20 mouse cellular contexts compared by ENCODE assay signal in genomic region chr4:55586212-55586611, GRCm38 (mm10). TPM values are rescaled to one million over a fixed set of nuclear protein-coding genes. Genes with fewer than 3 reads are reported as not detected.
DNase-seq lines count a peak whose midpoint lies in the region; ATAC-seq and TF ChIP-seq lines count a peak whose summit lies in the region.
"Had no signal": no experiment of that assay in that cellular context is flagged by ENCODE, and none has a peak within 500 bp of the region (broad histone marks: within the 10 kb centered on the region; RNA-seq: fewer than 3 reads in every experiment).

No protein-coding gene starts in this region.

- dilution Hi-C loops in CH12.LX (cut with MboI; ENCODE audit: extremely low pct_ligation_motif_present, extremely low pct_unique_long_range_greater_than_20kb, low sequenced_read_pairs) = no loop called here

- in situ Hi-C loops in CH12.LX (cut with MboI; ENCODE audit: low pct_ligation_motif_present, low pct_unique_long_range_greater_than_20kb, low sequenced_read_pairs) = no loop called here

- intact Hi-C loops in left cerebral cortex, adult 2 months (cut with DNase I) = no loop called here

- TF ChIP-seq POLR2A in CH12.LX (IDR thresholded peaks at IDR 0.05; ENCODE audit: low read depth, low read length) = no peak

- no peaks in the 10 kb centered on the region for H3K79me2 ChIP-seq in CH12.LX (replicated peaks; ENCODE audit: control insufficient read depth, extremely low read depth, insufficient read depth, poor library complexity, severe bottlenecking)

- peak overlapping the region; percentile 67 for H3K4me2 ChIP-seq in CH12.LX (ENCODE audit: insufficient read depth, low read depth, poor library complexity, severe bottlenecking)
- no peak overlapping the region for H3K4me2 ChIP-seq in heart, embryonic 11.5 days
- H3K4me2 ChIP-seq: embryonic facial prominence, embryonic 12.5 days; forebrain, embryonic 12.5 days; heart, embryonic 13.5 days; hindbrain, embryonic 12.5 days had no signal

- H3K27ac ChIP-seq in CH12.LX (ENCODE audit: insufficient read depth, low read depth) = no peak overlapping the region
- no peak overlapping the region for H3K27ac ChIP-seq in heart, embryonic 11.5 days (ENCODE audit: low read depth, low read length)
- no peak overlapping the region for H3K27ac ChIP-seq in left cerebral cortex, adult 2 months
- H3K27ac ChIP-seq: embryonic facial prominence, embryonic 12.5 days; forebrain, embryonic 12.5 days; heart, embryonic 13.5 days; hindbrain, embryonic 12.5 days; hindbrain, postnatal 0 days had no signal

- H3K9me3 ChIP-seq in CH12.LX (replicated peaks; ENCODE audit: low read length) = no peaks in the 10 kb centered on the region
- no peaks in the 10 kb centered on the region for H3K9me3 ChIP-seq in heart, embryonic 11.5 days (replicated peaks; ENCODE audit: control insufficient read depth, low read length)
- H3K9me3 ChIP-seq: embryonic facial prominence, embryonic 12.5 days; forebrain, embryonic 12.5 days; heart, embryonic 13.5 days; hindbrain, embryonic 12.5 days had no signal

- 74% methylated on average over 3 of the region's 3 CpGs for WGBS in heart, embryonic 11.5 days (ENCODE audit: insufficient replicate concordance)

- peak; percentile 40 for DNase-seq in 3134 (ENCODE audit: extremely low read depth, insufficient read length, low spot score)
- DNase-seq in CH12.LX (ENCODE audit: extremely low read depth) = peak; percentile 82
- DNase-seq in splenic B cell, adult 2 months (ENCODE audit: low read depth, low spot score) = peak; percentile 4
- no peak for DNase-seq in left cerebral cortex, adult 2 months (ENCODE audit: extremely low spot score in 1 of 2, low spot score in 2 of 2)
- DNase-seq: adrenal gland, postnatal 10 days; cerebellum, adult 2 months; cerebellum, postnatal 10 days; embryo, embryonic 11 days; gastrocnemius, postnatal 10 days; heart, postnatal 36 days had no signal

- H3K4me3 ChIP-seq in CH12.LX (replicated peaks in 1 of 3; ENCODE audit: low read depth in 2 of 3, low read length in 2 of 3, poor library complexity in 1 of 3) = no peak overlapping the region
- H3K4me3 ChIP-seq in heart, embryonic 11.5 days (ENCODE audit: low read depth, low read length) = no peak overlapping the region
- no peak overlapping the region for H3K4me3 ChIP-seq in left cerebral cortex, adult 2 months
- H3K4me3 ChIP-seq: embryonic facial prominence, embryonic 12.5 days; forebrain, embryonic 12.5 days; heart, embryonic 13.5 days; hindbrain, embryonic 12.5 days had no signal

- no peak; the same call in 1 of the 2 replicates for TF ChIP-seq RAD21 in CH12.LX (IDR thresholded peaks at IDR 0.05; ENCODE audit: low read depth, low read length)

- H3K27me3 ChIP-seq in CH12.LX (replicated peaks) = no peaks in the 10 kb centered on the region
- H3K27me3 ChIP-seq in splenic B cell, adult 2 months (ENCODE audit: control insufficient read depth, insufficient read depth, low read length, poor library complexity, severe bottlenecking) = no peaks in the 10 kb centered on the region
- H3K27me3 ChIP-seq in heart, embryonic 11.5 days (ENCODE audit: control insufficient read depth, insufficient read depth, low read length) = no peaks in the 10 kb centered on the region
- H3K27me3 ChIP-seq: embryonic facial prominence, embryonic 12.5 days; forebrain, embryonic 12.5 days; heart, embryonic 13.5 days; hindbrain, embryonic 12.5 days had no signal

- peak; percentile 75 for TF ChIP-seq EP300 in CH12.LX (IDR thresholded peaks at IDR 0.05; ENCODE audit: low read length)

- no peak; a peak in 1 of 4 replicates for TF ChIP-seq CTCF in CH12.LX (conservative IDR thresholded peaks at IDR 0.05 in 1 of 2, IDR thresholded peaks at IDR 0.05 in 1 of 2; ENCODE audit: low read depth in 2 of 2, low read length in 2 of 2)
- TF ChIP-seq CTCF in left cerebral cortex, adult 2 months (IDR thresholded peaks at IDR 0.05) = no peak

- ATAC-seq in granulocyte monocyte progenitor cell, adult 5-6 weeks (replicated peaks; ENCODE audit: poor library complexity, severe bottlenecking) = peak; percentile 79
- no peak for ATAC-seq in heart, embryonic 11.5 days (replicated peaks; ENCODE audit: insufficient number of reproducible peaks, low FRiP score, low TSS enrichment)
- ATAC-seq: CD4-positive, CD25-positive, alpha-beta regulatory T cell, adult 4 months; forebrain, embryonic 16.5 days; hindbrain, postnatal 0 days had no signal

- H3K4me1 ChIP-seq in CH12.LX (ENCODE audit: control insufficient read depth in 1 of 2, insufficient read depth in 2 of 2) = peaks cover 10 to 24% of the 10 kb centered on the region in 2 experiments; a peak in 3 of 4 replicates
- no peaks in the 10 kb centered on the region for H3K4me1 ChIP-seq in heart, embryonic 11.5 days (ENCODE audit: control insufficient read depth, insufficient read depth, low read length)
- H3K4me1 ChIP-seq: embryonic facial prominence, embryonic 12.5 days; forebrain, embryonic 12.5 days; heart, embryonic 13.5 days; hindbrain, embryonic 12.5 days had no signal

- no peaks in the 10 kb centered on the region for H3K36me3 ChIP-seq in CH12.LX (replicated peaks in 1 of 2; ENCODE audit: control insufficient read depth in 1 of 2, insufficient read depth in 1 of 2, low read length in 1 of 2)
- H3K36me3 ChIP-seq in splenic B cell, adult 2 months (ENCODE audit: control insufficient read depth, insufficient read depth, low read length, poor library complexity, severe bottlenecking) = no peaks in the 10 kb centered on the region
- no peaks in the 10 kb centered on the region for H3K36me3 ChIP-seq in heart, embryonic 11.5 days (ENCODE audit: control insufficient read depth, insufficient read depth, low read length)
- H3K36me3 ChIP-seq: embryonic facial prominence, embryonic 12.5 days; forebrain, embryonic 12.5 days; heart, embryonic 13.5 days; hindbrain, embryonic 12.5 days had no signal

- no peak overlapping the region for H3K9ac ChIP-seq in CH12.LX (ENCODE audit: insufficient read depth, low read depth)
- no peak overlapping the region for H3K9ac ChIP-seq in heart, embryonic 11.5 days (ENCODE audit: low read depth, low read length)
- H3K9ac ChIP-seq: embryonic facial prominence, embryonic 12.5 days; forebrain, embryonic 12.5 days; heart, embryonic 13.5 days; hindbrain, embryonic 12.5 days had no signal

TF ChIP-seq in CH12.LX, 34 proteins besides CTCF, POLR2A, EP300 and RAD21:
- TF ChIP-seq MYC (IDR thresholded peaks at IDR 0.05; ENCODE audit: low read depth, low read length) (no peak), MAFK (IDR thresholded peaks at IDR 0.05; ENCODE audit: insufficient replicate concordance, low read length) (0 out of 2 replicates have a peak, but pooled peaks have one; percentile 30), IRF4 (IDR thresholded peaks at IDR 0.05; ENCODE audit: low read depth, low read length) (peak; percentile 83), CHD2 (IDR thresholded peaks at IDR 0.05; ENCODE audit: low read length) (peak; percentile 34), NELFE (IDR thresholded peaks at IDR 0.05; ENCODE audit: low read depth, low read length) (no peak), MEF2A (IDR thresholded peaks at IDR 0.05; ENCODE audit: borderline replicate concordance, low read depth, low read length) (peak; percentile 35; the same call in 1 of the 2 replicates), BHLHE40 (IDR thresholded peaks at IDR 0.05; ENCODE audit: low read depth, low read length) (peak; percentile 76), ETS1 (conservative IDR thresholded peaks at IDR 0.05; ENCODE audit: low read depth, low read length) (peak; percentile 88), JUN (IDR thresholded peaks at IDR 0.05; ENCODE audit: insufficient read depth, low read depth, low read length) (no peak; the same call in 1 of the 2 replicates), TCF12 (IDR thresholded peaks at IDR 0.05; ENCODE audit: low read depth, low read length) (peak; percentile 66), ZKSCAN1 (IDR thresholded peaks at IDR 0.05; ENCODE audit: borderline replicate concordance, low read depth, low read length) (no peak), SIN3A (IDR thresholded peaks at IDR 0.05; ENCODE audit: low read length) (no peak)

RNA-seq across cellular contexts. Expression of gene Klf4, which starts 53.9 kb away (rescaled TPM):
- total RNA-seq in CH12.LX (2012; rRNA removed) (0.38 and 0.51 TPM in 2 replicates), CH12.LX (2014; rRNA removed) (0.81 and 1.3 TPM in 2 replicates)
- polyA plus RNA-seq in CH12.LX (2012; ENCODE audit: insufficient read length, low read depth) = 2.2 and 2.9 TPM in 2 replicates
- total RNA-seq in granulocyte monocyte progenitor cell, adult 5-6 weeks (2014; fragmentation: Nextera tagmentation) = 14.6 and 15.8 TPM in 2 replicates
- 5.4 and 11.2 TPM in 2 replicates for total RNA-seq in granulocyte monocyte progenitor cell, adult 5-6 weeks (2017)
- 3.3 and 4.0 TPM in 2 replicates for polyA plus RNA-seq in heart, embryonic 11.5 days (2014; fragmentation: Nextera tagmentation; extraction: Ambion mirVana)
- total RNA-seq in left cerebral cortex, adult 2 months (2021) = 10 to 100 TPM in 1 of 2 experiments, 1 to 10 TPM in 1; 7.7 to 14.3 TPM
- total RNA-seq: MEL had no signal

Comparison
In these comparisons a context has a peak if more than half of its experiments do, and no peak if none do; other contexts are left out.
1. DNase-seq: peak in 3134 (single experiment), CH12.LX (single experiment) and splenic B cell, adult 2 months (single experiment); none in left cerebral cortex, adult 2 months (0 of 2).